Mouse (Mus musculus) E14TG2a.4 (cell line): ENCODE measurements at regions not wholly inside any gene's neighbourhood (a gene's known extent, or its start where the extent isn't known, plus 50 kb on each side); places are given as distances from the start of the nearest gene placed in this dataset.

Source experiments
- H3K27me3 ChIP-seq: 2 replicates; pipeline ENCODE4 v1.6.1; 2014; ENCODE audit warnings: low read length, control low read depth; ENCODE audit not compliant: insufficient read depth
- H3K36me3 ChIP-seq: 2 replicates; pipeline ENCODE4 v1.6.1; 2014; ENCODE audit warnings: low read length, control low read depth; ENCODE audit not compliant: insufficient read depth
- H3K4me1 ChIP-seq: replicated peaks from 2 replicates; pipeline ENCODE4 v1.6.1; 2014; ENCODE audit warnings: low read depth, low read length, control low read depth
- H3K4me3 ChIP-seq: replicated peaks from 2 replicates; pipeline ENCODE4 v1.5.1; 2014; ENCODE audit warnings: mild to moderate bottlenecking, low read length
- H3K9me3 ChIP-seq: 2 replicates; pipeline ENCODE4 v1.6.1; 2014; ENCODE audit warnings: low read length, control low read depth
- CTCF ChIP-seq: conservative IDR thresholded peaks from 2 replicates; pipeline ENCODE4 v1.5.1; 2014; ENCODE audit warnings: low read length
- NANOG ChIP-seq: IDR thresholded peaks from 2 replicates; pipeline ENCODE4 v1.6.1; 2014; ENCODE audit warnings: borderline replicate concordance, low read length, mixed read lengths
- POU5F1 ChIP-seq: IDR thresholded peaks from 2 replicates; pipeline ENCODE4 v1.6.1; 2014; ENCODE audit warnings: low read length, borderline replicate concordance

GRCm38 (mm10) chr12:106928389-106928788 lies 560.0 kb upstream of the 3110018I06Rik start:
- Histone ChIP-seq H3K4me1 (no peaks in the 10 kb centered on the region), H3K36me3 (no peaks in the 10 kb centered on the region), H3K4me3 (no peak overlapping the region), H3K27me3 (no peaks in the 10 kb centered on the region), H3K9me3 (peaks cover 7% of the 10 kb centered on the region; the same call in 1 of the 2 replicates)
- TF ChIP-seq POU5F1 (no peak), CTCF (no peak), NANOG (no peak)

- H3K4me1 ChIP-seq: no peaks in the 10 kb centered on the region
- no peaks in the 10 kb centered on the region for H3K27me3 ChIP-seq
- H3K36me3 ChIP-seq: no peaks in the 10 kb centered on the region
- no peak overlapping the region for H3K4me3 ChIP-seq
- H3K9me3 ChIP-seq: peaks cover 7% of the 10 kb centered on the region; the same call in 1 of the 2 replicates
- TF ChIP-seq POU5F1 (no peak), CTCF (no peak), NANOG (no peak)
Measured at GRCm38 (mm10) chr12:106929161-106929560, 559.3 kb upstream of the 3110018I06Rik start.

- no peak for TF ChIP-seq NANOG
- TF ChIP-seq POU5F1: no peak
- TF ChIP-seq CTCF: no peak
- Histone ChIP-seq H3K4me3 (no peak overlapping the region), H3K27me3 (no peaks in the 10 kb centered on the region), H3K4me1 (no peaks in the 10 kb centered on the region), H3K9me3 (peaks cover 7% of the 10 kb centered on the region), H3K36me3 (no peaks in the 10 kb centered on the region)
Measured at GRCm38 (mm10) chr12:106931591-106931990, 556.8 kb upstream of the 3110018I06Rik start.

- peaks cover 21% of the 10 kb centered on the region for H3K27me3 ChIP-seq
- TF ChIP-seq CTCF (no peak), NANOG (no peak), POU5F1 (no peak)
- no peaks in the 10 kb centered on the region for H3K36me3 ChIP-seq
- peak overlapping the region; percentile 29; the same call in 1 of the 2 replicates for H3K4me3 ChIP-seq
- H3K9me3 ChIP-seq: no peaks in the 10 kb centered on the region; the same call in 1 of the 2 replicates
- H3K4me1 ChIP-seq: peaks cover 9% of the 10 kb centered on the region; the same call in 1 of the 2 replicates
Measured at GRCm38 (mm10) chr12:106939381-106939780, 549.1 kb upstream of the 3110018I06Rik start.

- H3K4me3 ChIP-seq: no peak overlapping the region
- no peaks in the 10 kb centered on the region for H3K36me3 ChIP-seq
- peaks cover 14% of the 10 kb centered on the region for H3K27me3 ChIP-seq
- H3K9me3 ChIP-seq: no peaks in the 10 kb centered on the region
- peaks cover 9% of the 10 kb centered on the region; the same call in 1 of the 2 replicates for H3K4me1 ChIP-seq
- no peak for TF ChIP-seq POU5F1
- no peak for TF ChIP-seq CTCF
- no peak for TF ChIP-seq NANOG
Measured at GRCm38 (mm10) chr12:106943874-106944273, 544.6 kb upstream of the 3110018I06Rik start.

- TF ChIP-seq CTCF (no peak), NANOG (no peak), POU5F1 (no peak)
- no peak overlapping the region for H3K4me3 ChIP-seq
- H3K27me3 ChIP-seq: peaks cover 10% of the 10 kb centered on the region
- H3K4me1 ChIP-seq: 0 out of 2 replicates have a peak, but pooled peaks cover 3% of the 10 kb centered on the region
- H3K9me3 ChIP-seq: no peaks in the 10 kb centered on the region
- no peaks in the 10 kb centered on the region for H3K36me3 ChIP-seq
Measured at GRCm38 (mm10) chr12:106952621-106953020, 535.8 kb upstream of the 3110018I06Rik start.

GRCm38 (mm10) chr12:106955778-106956177 lies 532.7 kb upstream of the 3110018I06Rik start:
- H3K36me3 ChIP-seq: no peaks in the 10 kb centered on the region
- H3K9me3 ChIP-seq: no peaks in the 10 kb centered on the region
- H3K27me3 ChIP-seq: peaks cover 10% of the 10 kb centered on the region

GRCm38 (mm10) chr12:106956266-106956665 lies 532.2 kb upstream of the 3110018I06Rik start:
- no peak for TF ChIP-seq POU5F1
- TF ChIP-seq CTCF: no peak
- TF ChIP-seq NANOG: no peak
- Histone ChIP-seq H3K36me3 (no peaks in the 10 kb centered on the region), H3K9me3 (no peaks in the 10 kb centered on the region), H3K27me3 (peaks cover 10% of the 10 kb centered on the region), H3K4me3 (no peak overlapping the region), H3K4me1 (0 out of 2 replicates have a peak, but pooled peaks cover 3% of the 10 kb centered on the region)

More at GRCm38 (mm10) chr12:106955778-106956177, 532.7 kb upstream of the 3110018I06Rik start:
- TF ChIP-seq NANOG (no peak), POU5F1 (no peak), CTCF (no peak)
- 0 out of 2 replicates have a peak, but pooled peaks cover 3% of the 10 kb centered on the region for H3K4me1 ChIP-seq
- H3K4me3 ChIP-seq: no peak overlapping the region

- no peaks in the 10 kb centered on the region for H3K27me3 ChIP-seq
- TF ChIP-seq NANOG: no peak
- TF ChIP-seq CTCF: no peak
- no peak for TF ChIP-seq POU5F1
- no peaks in the 10 kb centered on the region for H3K4me1 ChIP-seq
- no peaks in the 10 kb centered on the region for H3K36me3 ChIP-seq
- H3K9me3 ChIP-seq: no peaks in the 10 kb centered on the region
- H3K4me3 ChIP-seq: no peak overlapping the region
Measured at GRCm38 (mm10) chr12:106961991-106962390, 526.4 kb upstream of the 3110018I06Rik start.
